Mouse (Mus musculus) hindbrain, embryonic 14.5 days (tissue): ENCODE data around the gene Cript. TPM values are rescaled to one million over a fixed set of nuclear protein-coding genes. Genes with fewer than 3 reads are reported as not detected.

ENCODE experiments used
- ATAC-seq: fragments of 200-750 bp; cut with Nextera tagmentation; 2 replicates; pipeline ENCODE4 v1.8.0; 2017; ENCODE audit warnings: moderate number of reproducible peaks, mild to moderate bottlenecking, moderate TSS enrichment, moderate library complexity; ENCODE audit not compliant: low FRiP score
- DNase-seq: peaks from one replicate; pipeline ENCODE4 v3.0.0-alpha.2; 2015; ENCODE audit warnings: low spot score
- H3K27ac ChIP-seq: fragments of 300-500 bp; sonication (generic); 2 replicates; pipeline ENCODE4 v1.5.1; 2014; ENCODE audit warnings: mild to moderate bottlenecking, moderate library complexity
- H3K27me3 ChIP-seq: fragments of 300-500 bp; sonication (generic); 2 replicates; pipeline ENCODE4 v1.6.1; 2014; ENCODE audit warnings: mild to moderate bottlenecking, low read length, mixed read lengths; ENCODE audit not compliant: control insufficient read depth, insufficient read depth
- H3K36me3 ChIP-seq: fragments of 300-500 bp; sonication (generic); replicated peaks from 2 replicates; pipeline ENCODE4 v1.6.1; 2014; ENCODE audit not compliant: control insufficient read depth, insufficient read depth
- H3K4me1 ChIP-seq: fragments of 300-500 bp; sonication (generic); replicated peaks from 2 replicates; pipeline ENCODE4 v1.6.1; 2014; ENCODE audit warnings: antibody characterized with exemption, low read length, mixed read lengths; ENCODE audit not compliant: control insufficient read depth, insufficient read depth
- H3K4me2 ChIP-seq: fragments of 300-500 bp; sonication (generic); replicated peaks from 2 replicates; pipeline ENCODE4 v1.6.1; 2014; ENCODE audit warnings: mild to moderate bottlenecking, moderate library complexity
- H3K4me3 ChIP-seq: fragments of 300-500 bp; sonication (generic); replicated peaks from 2 replicates; pipeline ENCODE4 v1.5.1; 2014; ENCODE audit warnings: mild to moderate bottlenecking, low read length
- H3K9ac ChIP-seq: fragments of 300-500 bp; sonication (generic); 2 replicates; pipeline ENCODE4 v1.6.1; 2014
- H3K9me3 ChIP-seq: fragments of 300-500 bp; sonication (generic); 2 replicates; pipeline ENCODE4 v1.6.1; 2016; ENCODE audit warnings: low read length; ENCODE audit not compliant: control insufficient read depth
- WGBS: fragments of 180-500 bp; shearing (Covaris S2); extraction: QIAGEN DNeasy Blood & Tissue Kit; methylation state at CpG from one replicate; pipeline ENCODE4 v1.1.7; 2014; 5-methylcytosine and 5-hydroxymethylcytosine counted together
- polyA plus RNA-seq: library from polyadenylated mRNA; unstranded; fragments of >200 nt; fragmentation: Nextera tagmentation; extraction: Ambion mirVana; gene quantifications from 2 replicates; pipeline ENCODE4 v1.2.1, GENCODE M21; 2014

Cript gene
- polyA plus RNA-seq, 1 experiment from 2014 or later: 219 TPM

DNA sequence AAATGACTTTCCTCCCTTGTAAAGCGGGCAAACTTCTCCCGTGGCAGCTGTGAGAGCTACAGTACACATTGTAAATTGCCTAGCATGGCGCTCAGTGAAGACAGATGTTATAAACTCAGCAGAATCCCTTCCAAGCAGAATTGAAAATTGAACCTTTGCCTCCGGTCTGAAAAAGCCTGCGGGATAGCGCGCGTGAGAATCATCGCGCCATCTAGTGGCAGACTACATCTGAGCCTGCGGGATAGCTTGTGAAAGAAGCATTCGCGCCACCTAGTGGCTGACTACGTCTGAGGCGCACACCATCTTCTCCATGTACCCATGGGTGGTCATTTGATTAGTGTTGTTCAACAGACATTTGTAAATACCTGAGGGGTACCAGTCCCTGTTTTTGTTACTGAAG lies 19.0 kb downstream of the Cript start:
- H3K36me3 ChIP-seq: no peaks in the 10 kb centered on the region
- ATAC-seq: peak; percentile 83

GRCm38 (mm10) chr17:87044796-87045195 lies 19.4 kb downstream of the Cript start:
- Histone ChIP-seq H3K4me3 (no peak overlapping the region), H3K9ac (no peak overlapping the region), H3K27me3 (no peaks in the 10 kb centered on the region), H3K4me1 (no peaks in the 10 kb centered on the region), H3K36me3 (no peaks in the 10 kb centered on the region), H3K9me3 (no peaks in the 10 kb centered on the region), H3K4me2 (no peak overlapping the region), H3K27ac (no peak overlapping the region)
- no peak for ATAC-seq
- WGBS: 83% methylated on average over 8 of the region's 8 CpGs
- DNase-seq: no peak

More for the DNA sequence above, 19.0 kb downstream of the Cript start:
- Histone ChIP-seq H3K9me3 (no peaks in the 10 kb centered on the region), H3K27ac (no peak overlapping the region), H3K27me3 (no peaks in the 10 kb centered on the region), H3K9ac (no peak overlapping the region), H3K4me3 (no peak overlapping the region), H3K4me2 (no peak overlapping the region), H3K4me1 (no peaks in the 10 kb centered on the region)
- WGBS: 3% methylated on average over 15 of the region's 15 CpGs
- peak; percentile 98 for DNase-seq

DNA sequence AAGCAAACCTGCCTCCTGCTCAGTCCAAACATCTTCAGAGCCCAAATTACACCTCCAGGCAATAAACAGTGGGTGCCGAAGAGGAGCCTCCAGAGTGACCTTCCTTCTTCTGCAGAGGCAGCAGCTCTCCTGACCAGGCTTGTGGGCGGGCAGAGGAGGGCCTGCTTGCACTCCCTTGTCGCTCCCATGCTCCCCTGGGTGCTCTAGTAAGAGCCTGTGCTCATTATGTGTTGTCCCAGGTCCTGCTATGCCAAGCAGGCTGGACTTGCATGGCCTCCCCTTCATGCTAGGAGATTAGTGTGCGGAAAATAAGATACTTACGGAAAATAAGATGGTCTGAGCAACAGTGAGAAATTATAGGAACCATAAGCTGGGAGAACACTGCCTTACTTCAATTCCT lies 24.3 kb downstream of the Cript start:
- ATAC-seq (no peak), DNase-seq (no peak)
- H3K9me3 ChIP-seq: no peaks in the 10 kb centered on the region
- WGBS: 61% methylated on average over 5 of the region's 5 CpGs
- H3K9ac ChIP-seq: no peak overlapping the region
- H3K4me1 ChIP-seq: no peaks in the 10 kb centered on the region
- H3K27me3 ChIP-seq: no peaks in the 10 kb centered on the region
- no peak overlapping the region for H3K4me3 ChIP-seq
- H3K36me3 ChIP-seq: no peaks in the 10 kb centered on the region
- no peak overlapping the region for H3K27ac ChIP-seq
- H3K4me2 ChIP-seq: no peak overlapping the region

DNA sequence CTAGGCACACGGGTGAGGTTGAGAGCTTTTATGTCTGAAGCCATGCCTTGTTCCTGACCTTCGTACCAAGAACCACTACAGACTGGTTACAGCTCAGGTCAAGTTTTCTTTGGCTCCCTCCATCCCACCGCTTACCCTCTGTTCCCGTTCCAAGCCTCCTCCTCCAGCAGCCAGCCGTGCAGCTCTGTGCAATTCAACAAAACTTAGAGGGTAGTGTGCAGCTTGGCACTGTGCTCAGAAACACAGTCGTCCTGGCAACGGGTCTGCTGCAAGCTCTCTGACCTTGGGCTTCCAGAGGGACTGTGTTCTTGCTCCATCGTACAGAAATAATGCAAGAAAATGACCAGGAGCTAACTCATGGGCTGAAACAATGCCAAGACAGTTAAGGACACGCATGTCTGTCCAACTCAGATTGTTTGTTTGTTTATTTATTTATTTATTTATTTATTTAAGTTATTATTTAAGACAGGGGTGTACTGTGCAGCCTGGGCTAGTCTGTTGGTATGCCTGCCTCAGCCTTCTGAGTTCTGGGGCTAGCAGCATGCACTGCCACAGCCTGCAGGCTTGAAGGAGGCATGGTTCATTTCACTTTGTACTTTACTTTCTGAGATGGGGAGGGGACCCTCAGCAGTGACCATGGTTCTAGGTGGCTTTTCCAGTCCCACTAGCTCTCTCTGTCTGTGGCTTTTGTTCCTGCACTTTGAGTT lies 25.3 kb downstream of the Cript start:
- Histone ChIP-seq H3K4me1 (no peaks in the 10 kb centered on the region), H3K9ac (no peak overlapping the region), H3K4me2 (no peak overlapping the region), H3K36me3 (no peaks in the 10 kb centered on the region), H3K4me3 (no peak overlapping the region), H3K9me3 (no peaks in the 10 kb centered on the region), H3K27me3 (no peaks in the 10 kb centered on the region), H3K27ac (no peak overlapping the region)
- DNase-seq (peak; percentile 41), ATAC-seq (peak; percentile 60; the same call in 1 of the 2 replicates)
- 53% methylated on average over 9 of the region's 9 CpGs for WGBS

DNA sequence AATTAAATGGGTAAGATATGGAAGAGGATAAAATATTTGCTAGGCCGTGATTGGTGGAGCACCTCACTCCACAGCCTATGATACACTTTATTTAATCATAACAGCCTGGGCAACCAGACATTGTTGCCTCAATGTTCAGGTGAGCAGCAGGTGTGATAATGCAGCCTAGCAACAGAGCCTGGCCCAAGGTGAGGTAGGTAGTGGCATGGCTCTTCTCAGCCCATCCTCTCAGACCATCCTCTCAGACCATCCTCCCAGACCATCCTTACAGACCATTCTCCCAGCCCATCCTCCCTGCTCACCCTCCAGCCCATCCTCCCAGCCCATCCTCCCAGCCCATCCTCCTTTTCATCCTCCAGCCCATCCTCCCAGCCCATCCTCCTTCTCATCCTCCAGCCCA lies 26.3 kb downstream of the Cript start:
- no peak overlapping the region for H3K27ac ChIP-seq
- H3K36me3 ChIP-seq: no peaks in the 10 kb centered on the region
- no peak overlapping the region for H3K4me2 ChIP-seq
- DNase-seq (no peak), ATAC-seq (no peak)
- H3K4me1 ChIP-seq: no peaks in the 10 kb centered on the region
- H3K27me3 ChIP-seq: no peaks in the 10 kb centered on the region
- H3K9ac ChIP-seq: no peak overlapping the region
- no peaks in the 10 kb centered on the region for H3K9me3 ChIP-seq
- no peak overlapping the region for H3K4me3 ChIP-seq
- 88% methylated on average over 1 of the region's 1 CpGs for WGBS

GRCm38 (mm10) chr17:87052432-87052831 lies 27.1 kb downstream of the Cript start:
- Histone ChIP-seq H3K4me1 (no peaks in the 10 kb centered on the region), H3K27me3 (no peaks in the 10 kb centered on the region), H3K9me3 (no peaks in the 10 kb centered on the region), H3K4me2 (no peak overlapping the region), H3K4me3 (no peak overlapping the region), H3K27ac (no peak overlapping the region), H3K36me3 (no peaks in the 10 kb centered on the region), H3K9ac (no peak overlapping the region)
- DNase-seq: no peak
- no peak for ATAC-seq
- 93% methylated on average over 1 of the region's 1 CpGs for WGBS

- DNase-seq: no peak
- H3K27me3 ChIP-seq: no peaks in the 10 kb centered on the region
- H3K9ac ChIP-seq: no peak overlapping the region
- H3K36me3 ChIP-seq: no peaks in the 10 kb centered on the region
- H3K9me3 ChIP-seq: no peaks in the 10 kb centered on the region
- H3K4me1 ChIP-seq: no peaks in the 10 kb centered on the region
- 79% methylated on average over 5 of the region's 5 CpGs for WGBS
- no peak for ATAC-seq
- no peak overlapping the region for H3K4me3 ChIP-seq
- no peak overlapping the region for H3K4me2 ChIP-seq
- no peak overlapping the region for H3K27ac ChIP-seq
Measured at GRCm38 (mm10) chr17:87053921-87054320, 28.6 kb downstream of the Cript start.

DNA sequence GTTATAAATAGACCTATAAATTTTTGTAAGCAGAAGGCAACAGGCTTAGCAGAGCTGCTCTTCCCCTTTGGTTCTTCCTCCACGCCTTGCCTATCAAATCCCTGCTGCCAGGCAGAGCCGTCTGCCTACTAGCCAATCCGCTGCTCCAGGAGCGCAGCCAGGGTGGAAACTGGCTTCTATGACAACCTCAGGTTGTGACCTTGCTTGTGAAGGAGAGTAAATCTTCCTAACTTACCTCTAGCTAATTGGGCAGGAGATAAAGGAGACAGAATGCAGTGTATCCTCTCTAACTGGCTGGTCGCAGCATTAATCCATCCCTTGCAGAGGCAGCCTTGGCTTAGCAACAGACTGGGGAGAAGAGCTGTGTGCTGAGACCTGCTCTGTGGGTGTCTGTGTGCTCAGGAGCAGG lies 29.7 kb downstream of the Cript start:
- WGBS: 63% methylated on average over 5 of the region's 5 CpGs
- no peak for ATAC-seq
- H3K4me2 ChIP-seq: no peak overlapping the region
- H3K4me3 ChIP-seq: no peak overlapping the region
- no peaks in the 10 kb centered on the region for H3K4me1 ChIP-seq
- no peak for DNase-seq
- H3K9ac ChIP-seq: no peak overlapping the region
- no peaks in the 10 kb centered on the region for H3K27me3 ChIP-seq
- no peaks in the 10 kb centered on the region for H3K36me3 ChIP-seq
- no peak overlapping the region for H3K27ac ChIP-seq
- H3K9me3 ChIP-seq: no peaks in the 10 kb centered on the region

GRCm38 (mm10) chr17:87055663-87056062 lies 30.3 kb downstream of the Cript start:
- no peaks in the 10 kb centered on the region for H3K9me3 ChIP-seq
- ATAC-seq: no peak
- H3K27ac ChIP-seq: no peak overlapping the region
- H3K4me3 ChIP-seq: no peak overlapping the region
- H3K27me3 ChIP-seq: no peaks in the 10 kb centered on the region
- H3K36me3 ChIP-seq: no peaks in the 10 kb centered on the region
- no peak for DNase-seq
- no peak overlapping the region for H3K9ac ChIP-seq
- H3K4me1 ChIP-seq: no peaks in the 10 kb centered on the region
- no peak overlapping the region for H3K4me2 ChIP-seq
- WGBS: 67% methylated on average over 1 of the region's 1 CpGs

GRCm38 (mm10) chr17:87056761-87057160 lies 31.4 kb downstream of the Cript start:
- WGBS: 90% methylated on average over 7 of the region's 7 CpGs
- ATAC-seq (no peak), DNase-seq (no peak)
- no peak overlapping the region for H3K4me3 ChIP-seq
- H3K9me3 ChIP-seq: no peaks in the 10 kb centered on the region
- H3K27me3 ChIP-seq: no peaks in the 10 kb centered on the region
- no peak overlapping the region for H3K27ac ChIP-seq
- no peaks in the 10 kb centered on the region for H3K4me1 ChIP-seq
- no peak overlapping the region for H3K9ac ChIP-seq
- no peak overlapping the region for H3K4me2 ChIP-seq
- H3K36me3 ChIP-seq: no peaks in the 10 kb centered on the region
